Mouse (Mus musculus): ENCODE measurements around the gene Usp24.

Usp24 gene

DNA sequence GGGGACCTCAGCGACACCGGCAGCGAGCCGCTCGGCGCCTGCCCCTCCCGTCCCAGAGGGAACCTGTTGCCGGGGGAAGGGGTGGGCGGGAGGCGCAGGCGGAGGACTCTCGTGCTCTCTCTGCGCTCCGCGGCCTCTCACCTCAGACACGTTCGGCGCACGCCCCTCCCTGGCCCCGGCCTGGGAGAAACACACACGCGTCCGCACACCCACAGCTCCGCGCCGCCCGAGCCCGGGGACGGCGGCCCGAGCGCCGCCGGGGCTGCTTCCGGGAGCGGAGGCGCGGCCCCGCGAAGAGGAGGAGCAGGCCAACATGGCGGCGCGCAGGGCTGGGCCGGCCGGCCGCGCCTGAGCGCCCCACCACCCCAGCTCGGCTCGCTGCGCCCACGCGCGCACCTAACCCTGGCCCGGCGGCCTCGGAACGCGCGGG lies at the start of gene Usp24:
Usp24 (plus strand) TSS at position 293 of the 430 bp plus-strand sequence.
- DNase-seq (ENCODE audit: low spot score) = peak; percentile 51

DNA sequence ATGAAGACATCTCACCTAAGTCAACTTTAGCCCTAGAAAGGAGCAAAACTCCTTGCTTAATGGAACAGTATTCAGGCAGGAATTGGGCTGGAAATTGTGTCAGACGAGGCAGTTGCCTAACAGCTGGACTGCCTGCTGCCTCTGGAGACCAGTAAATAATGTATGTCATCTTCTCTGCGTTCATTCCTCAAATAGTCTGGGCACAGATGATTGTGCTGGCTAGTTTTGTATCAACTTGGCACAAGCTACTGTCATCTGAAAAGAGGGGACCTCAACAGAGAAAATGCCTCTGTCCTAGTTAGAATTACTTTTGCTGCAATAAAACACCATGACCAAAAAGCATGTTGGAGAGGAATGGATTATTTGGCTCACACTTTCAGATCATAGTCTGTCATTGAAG lies 39.1 kb upstream of the Usp24 start:
- DNase-seq (ENCODE audit: low spot score) = no peak

DNA sequence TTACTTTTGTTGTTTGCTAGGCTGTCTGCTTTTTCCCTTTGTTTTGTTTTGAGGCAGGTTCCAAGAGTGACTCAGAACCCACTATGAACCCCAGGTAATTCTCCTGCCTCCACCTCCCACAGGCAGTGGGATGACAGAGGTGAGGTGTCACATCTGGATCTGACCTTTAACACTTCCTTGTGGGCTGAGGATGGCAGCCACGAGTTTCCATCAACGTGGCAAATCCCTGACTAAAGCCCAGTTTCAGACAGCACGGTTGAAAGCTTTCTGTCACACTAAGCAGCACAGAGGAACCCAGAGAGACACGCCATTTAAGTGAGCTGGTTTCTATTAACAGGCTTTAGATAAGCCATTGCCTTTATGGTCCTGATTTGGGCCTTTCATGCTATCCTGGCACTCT lies 36.8 kb upstream of the Usp24 start:
- no peak for DNase-seq (ENCODE audit: low spot score)

DNA sequence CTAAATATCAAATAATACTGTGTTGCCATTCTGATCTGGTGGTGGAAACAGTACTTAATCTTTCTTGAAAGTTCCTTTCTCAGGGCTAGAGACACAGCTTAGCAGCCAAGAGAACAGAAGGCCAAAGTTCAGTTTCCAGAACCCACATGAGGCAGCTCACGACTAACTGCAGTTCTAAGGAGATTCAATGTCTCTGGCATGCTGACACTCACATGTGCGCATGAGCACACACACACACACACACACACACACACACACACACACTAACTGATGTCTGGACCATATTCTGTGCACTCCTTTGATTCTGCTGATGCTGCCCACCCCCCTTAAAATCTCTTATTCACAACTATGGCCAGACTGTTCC lies 34.9 kb upstream of the Usp24 start:
- no peak for DNase-seq (ENCODE audit: low spot score)

DNA sequence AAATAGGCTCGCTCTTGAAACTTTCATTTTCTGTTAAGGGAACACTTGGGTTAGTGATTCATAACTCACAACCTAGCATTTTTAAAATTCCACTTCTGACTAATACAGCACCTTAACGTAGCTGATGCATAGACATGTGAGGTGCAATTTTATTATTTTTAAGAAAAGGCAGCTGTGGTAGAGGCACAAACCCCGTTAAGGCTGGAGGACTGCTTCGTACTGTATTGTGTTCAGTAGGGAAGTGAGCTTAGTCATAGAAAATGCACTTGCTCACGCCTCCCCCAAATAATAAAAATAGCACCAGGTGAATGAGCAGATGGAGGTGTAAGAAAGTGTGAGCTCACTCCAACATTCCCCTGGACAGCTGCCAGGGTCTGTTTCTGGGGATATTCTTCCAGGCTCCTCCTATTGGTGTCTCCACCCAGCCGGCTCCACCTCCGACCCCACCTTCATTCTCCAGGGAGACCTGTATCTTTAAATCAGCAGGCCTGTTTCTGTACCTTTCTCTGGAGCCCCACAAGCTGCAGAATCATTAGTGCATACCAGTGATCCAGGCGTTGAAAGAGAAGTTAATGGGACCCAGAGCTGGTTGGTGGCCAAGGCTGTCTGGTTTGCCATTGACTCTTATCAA lies 34.4 kb upstream of the Usp24 start:
- no peak for DNase-seq (ENCODE audit: low spot score)

DNA sequence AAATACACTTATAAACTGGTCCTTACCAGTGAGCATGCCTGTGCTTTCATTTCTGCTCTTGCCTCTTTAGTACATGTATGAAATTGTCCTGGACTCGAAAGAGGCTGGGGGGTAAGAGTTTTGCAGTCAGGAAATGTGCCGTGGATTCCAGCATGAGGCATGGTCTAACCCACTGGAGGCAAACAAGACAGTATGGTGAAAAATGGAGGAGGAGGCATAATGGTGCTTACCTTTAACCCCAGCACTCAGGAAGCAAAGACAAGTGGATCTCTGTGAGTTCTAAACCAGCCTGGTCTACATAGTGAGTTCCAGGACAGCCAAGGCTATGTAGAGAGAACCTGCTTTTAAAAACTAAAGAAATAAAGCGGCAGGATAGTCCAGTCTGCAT lies 33.9 kb upstream of the Usp24 start:
- DNase-seq (ENCODE audit: low spot score) = no peak

DNA sequence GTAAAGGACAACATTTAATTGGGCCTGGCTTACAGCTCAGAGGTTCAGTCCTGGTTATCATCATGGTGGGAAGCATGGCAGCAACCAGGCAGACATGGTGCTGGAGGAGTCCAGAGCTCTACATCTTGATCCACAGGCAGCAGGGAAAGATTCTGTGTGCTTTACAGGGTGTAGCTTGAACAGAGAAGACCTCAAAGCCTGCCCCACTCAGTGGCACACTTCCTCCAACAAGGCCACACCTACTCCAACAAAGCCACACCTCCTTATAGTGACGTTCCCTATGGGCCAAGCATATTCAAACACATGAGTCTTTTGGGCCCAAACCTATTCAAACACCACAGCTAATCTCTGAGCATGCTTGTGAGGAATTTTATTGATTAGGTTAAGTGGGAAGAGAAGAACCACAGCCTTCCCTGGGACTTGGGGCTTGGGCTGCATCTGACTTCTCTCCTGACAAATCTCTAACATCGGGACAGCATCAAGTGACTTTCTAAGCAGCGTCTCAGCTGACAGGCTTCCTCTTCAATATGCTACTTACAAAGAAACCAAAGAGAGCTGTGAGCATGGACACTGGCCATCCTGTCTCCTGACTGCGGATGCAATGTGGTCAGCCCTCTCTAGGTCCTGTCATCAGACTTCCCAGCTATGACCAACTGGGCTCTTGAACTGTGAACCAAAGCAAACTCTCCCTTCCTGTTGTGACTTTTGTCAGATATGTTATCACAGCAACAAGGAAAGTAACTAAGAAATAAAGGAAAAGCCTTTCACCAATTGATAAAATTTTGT lies 28.9 kb upstream of the Usp24 start:
- no peak for DNase-seq (ENCODE audit: low spot score)

DNA sequence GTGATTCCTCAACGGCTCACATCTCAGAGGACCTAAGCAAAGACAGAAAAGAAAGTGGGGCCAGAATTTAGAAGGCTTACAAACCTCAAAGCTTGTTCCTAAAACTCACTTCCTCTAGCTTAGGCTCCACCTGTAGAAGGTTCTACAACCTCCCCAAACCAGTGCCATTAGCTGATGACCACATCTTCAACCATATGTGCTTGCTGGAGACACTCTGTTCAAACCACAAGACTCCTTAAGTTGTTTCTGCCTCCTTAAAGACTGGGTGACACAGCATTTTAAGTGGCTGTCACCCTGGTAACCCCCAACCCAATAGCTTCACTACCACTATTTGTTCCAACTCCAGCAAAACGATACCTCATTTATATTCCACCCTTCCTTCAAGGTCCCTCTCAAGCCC lies 25.8 kb upstream of the Usp24 start:
- no peak for DNase-seq (ENCODE audit: low spot score)

DNA sequence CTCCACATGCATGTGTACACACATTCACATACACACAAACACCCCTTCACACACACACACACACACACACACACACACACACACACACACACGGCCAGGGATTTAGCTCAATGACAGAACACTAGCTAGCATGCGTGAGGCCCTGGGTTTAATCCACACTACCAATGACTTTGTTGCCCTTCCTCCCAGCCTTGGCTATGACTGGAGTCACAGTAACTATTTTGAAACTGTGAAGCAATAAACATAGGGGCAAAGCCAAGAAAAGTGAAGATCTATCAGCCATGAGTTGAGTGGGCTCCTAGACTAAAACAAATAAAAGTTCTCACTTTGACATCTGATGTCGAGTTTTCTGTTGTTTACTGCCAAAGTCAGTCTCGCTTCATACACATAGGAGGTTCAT lies 23.2 kb upstream of the Usp24 start:
- no peak for DNase-seq (ENCODE audit: low spot score)

DNA sequence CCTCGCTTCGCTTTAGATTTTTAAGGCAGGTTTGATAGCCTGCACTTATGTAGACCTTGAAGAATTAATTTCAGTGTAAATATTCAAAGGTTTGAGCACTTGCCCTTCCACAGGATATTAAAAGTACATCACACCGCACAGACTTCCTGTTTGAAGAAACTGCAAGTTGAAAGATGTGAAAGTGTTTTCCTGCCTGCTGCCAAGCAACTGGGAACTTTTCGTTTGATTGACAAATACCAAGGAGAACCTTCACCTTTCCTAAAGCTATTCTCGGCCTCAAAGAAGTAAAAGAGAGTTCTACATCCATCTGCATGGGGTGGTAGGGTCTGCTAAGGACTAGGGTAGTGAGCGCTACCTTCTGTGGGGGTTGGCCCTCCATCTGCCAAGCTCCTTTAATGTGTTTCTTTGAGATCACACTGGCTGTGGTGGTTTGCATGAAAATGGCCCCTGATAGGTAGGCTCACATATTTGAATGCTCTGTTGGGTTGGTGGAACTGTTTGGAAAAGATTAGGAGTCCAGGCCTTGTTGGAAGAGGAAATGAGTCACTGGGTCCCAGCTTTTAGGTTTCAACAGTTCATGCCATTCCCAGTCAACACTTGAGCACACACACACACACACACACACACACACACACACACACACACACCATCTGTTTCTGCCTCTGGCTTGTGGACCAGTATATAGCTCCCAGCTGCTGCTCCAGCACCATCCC lies 22.5 kb upstream of the Usp24 start:
- DNase-seq (ENCODE audit: low spot score) = no peak

DNA sequence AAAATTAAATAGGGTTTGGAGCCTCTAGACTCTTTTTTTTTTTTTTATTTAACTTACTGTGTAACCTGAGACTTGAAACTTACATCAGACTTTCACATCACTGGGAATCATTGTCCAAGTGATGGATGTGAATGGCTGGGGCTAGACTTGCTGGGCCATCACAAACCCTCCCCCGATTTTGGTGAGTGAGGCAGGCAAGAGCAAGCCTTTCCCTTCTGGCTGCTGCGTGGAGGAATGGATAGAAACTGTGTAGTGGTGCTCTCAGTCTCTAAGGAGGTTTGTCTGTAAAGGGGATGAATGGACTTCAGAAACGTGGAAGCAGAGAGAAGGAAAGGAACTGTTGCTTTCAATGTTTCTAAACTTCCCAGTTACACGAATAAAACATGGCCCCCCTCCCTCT lies 20.3 kb upstream of the Usp24 start:
- DNase-seq (ENCODE audit: low spot score) = no peak

DNA sequence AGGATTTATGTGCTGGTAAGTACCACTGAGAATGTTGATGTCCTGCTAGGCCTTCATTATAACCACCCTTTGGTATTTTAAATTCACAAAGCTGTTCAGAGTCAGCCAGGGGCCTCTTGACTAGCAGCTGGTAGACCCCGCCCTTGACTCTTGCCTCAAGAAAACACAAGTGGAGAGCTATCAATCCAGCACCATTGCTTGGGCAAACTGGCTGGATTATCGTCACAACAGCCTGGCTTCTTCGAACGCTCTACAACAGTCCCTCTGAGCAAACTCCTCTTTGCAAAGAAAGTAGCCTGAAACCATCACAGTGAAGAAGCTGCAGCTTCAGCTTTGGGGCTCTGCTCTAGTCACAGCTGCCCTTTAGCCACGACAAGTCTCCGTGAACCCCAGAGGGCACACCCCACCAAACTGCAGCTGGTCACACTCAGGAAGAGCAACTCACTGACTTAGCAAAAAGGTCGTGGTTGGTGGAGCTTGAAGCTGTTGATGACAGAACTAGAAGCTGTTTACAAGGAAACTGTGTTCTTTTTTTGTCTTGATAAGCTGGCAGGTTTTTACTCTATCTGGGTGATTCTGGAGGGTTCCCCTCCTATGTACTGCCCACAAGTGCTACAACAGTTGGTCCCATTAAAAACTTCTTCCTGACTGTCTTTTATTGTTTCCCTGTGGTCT lies 19.5 kb upstream of the Usp24 start:
- DNase-seq (ENCODE audit: low spot score) = no peak

DNA sequence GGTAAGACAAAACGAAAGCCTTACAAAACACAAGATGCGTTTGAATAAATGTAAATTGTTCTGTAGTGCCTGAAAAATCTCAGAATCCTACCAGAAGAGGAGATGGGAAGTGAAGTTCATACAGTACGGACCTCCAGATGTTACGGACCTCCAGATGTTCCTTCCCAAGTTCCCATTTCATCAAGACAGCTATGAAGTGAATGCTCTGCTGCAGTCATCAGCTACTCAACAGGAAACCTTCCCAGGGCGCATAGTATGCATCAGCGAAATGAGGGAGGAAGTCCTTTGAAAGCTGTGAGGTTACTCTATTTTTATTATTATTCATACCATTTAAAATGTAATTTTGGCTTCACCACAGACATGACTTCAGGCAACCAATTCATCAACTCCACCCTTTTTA lies 14.7 kb upstream of the Usp24 start:
- no peak for DNase-seq (ENCODE audit: low spot score)

DNA sequence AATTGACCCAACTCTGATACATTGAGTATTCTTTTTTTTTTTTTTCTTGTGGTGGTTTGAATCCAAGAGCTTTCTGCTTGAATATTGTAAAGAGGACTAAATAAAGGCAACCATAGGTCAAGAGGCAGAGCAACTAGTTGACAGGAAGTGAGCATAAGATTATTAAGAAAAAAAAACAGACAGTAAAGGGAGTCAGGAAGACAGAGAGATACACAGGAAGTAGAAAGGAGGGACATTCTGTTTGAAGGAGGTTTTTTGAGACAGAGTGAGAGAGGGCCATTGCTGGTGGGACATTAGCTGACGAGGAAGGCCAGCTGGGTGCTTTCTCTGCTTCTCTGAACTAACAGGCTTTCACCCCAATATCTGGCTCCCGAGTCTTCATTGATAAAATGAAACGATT lies 7.9 kb upstream of the Usp24 start:
- no peak for DNase-seq (ENCODE audit: low spot score)

DNA sequence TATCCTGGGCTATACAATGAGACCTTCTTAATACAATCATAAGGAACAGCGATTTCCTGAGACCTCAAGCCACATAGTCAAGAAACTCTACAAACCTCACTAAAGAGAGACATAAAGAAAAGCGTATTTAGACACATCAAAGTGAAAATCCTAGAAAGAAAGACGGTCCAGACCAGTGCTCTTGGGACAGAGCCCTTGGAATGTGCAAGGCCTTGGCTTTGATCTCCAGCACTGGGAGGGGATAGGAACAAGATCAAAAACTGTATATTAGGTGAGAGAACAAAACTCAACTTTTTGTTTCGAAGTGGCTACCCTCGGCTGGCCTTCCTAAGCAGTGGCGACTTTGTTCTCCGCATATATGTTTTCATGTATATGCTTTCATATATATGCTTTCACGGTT lies 3.4 kb upstream of the Usp24 start:
- no peak for DNase-seq (ENCODE audit: low spot score)

DNA sequence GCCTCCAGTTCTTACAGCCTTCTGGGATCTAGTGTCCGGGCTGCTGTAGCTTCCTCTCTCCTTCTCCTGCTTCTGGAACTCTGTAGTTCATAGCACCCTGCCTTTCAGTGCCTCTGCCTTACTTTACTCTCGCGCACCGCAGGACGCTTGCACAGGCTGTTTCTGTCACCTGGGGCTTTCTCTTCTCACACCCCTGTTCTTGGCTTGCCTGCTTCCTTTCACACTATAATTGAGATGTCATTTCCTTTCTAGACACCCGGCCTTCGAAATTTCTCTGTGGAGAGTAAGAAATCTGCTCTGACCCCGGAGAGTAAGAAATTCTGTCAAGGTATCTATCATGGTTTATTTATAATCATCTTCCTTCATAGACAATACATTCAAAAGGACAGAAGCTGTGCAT lies 2.9 kb upstream of the Usp24 start:
- no peak for DNase-seq (ENCODE audit: low spot score)

DNA sequence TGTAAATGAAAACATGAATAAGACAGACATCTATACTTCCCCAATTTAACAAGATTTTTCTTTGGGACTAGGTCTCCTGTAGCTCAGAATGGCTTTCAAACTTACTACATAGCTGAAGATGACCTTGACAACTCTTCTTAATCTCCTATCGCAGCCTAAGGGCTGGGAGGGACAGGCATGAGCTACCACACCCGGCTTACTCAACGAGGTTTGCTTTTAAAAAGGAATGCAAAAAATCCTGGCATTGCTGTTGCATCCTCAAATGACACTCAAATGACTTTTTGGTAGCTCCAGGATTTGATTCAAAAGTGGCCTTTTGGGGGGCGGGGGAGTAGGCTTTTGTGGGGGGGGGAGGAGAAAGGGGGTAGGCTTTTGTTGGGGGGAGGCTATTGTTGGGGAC lies 2.1 kb upstream of the Usp24 start:
- DNase-seq (ENCODE audit: low spot score) = no peak

DNA sequence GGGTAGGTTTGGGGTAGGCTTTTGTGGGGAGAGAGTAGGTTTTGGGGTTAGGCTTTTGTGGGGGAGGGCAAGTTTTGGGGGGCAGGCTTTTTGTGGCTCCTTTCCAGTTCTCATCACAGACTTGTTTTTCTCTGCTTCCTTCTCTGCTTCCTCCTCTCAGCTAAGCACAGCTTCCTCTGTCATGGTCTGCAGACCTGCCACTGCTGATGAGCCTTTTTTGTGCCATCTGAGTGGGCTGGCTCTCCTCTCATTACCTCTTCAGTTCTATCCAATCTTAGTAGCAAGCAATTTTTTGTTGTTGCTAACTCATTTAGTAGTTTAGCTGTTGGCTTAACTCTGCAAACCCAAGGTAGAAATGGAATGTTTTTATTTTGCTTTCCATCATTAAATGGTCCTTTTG lies 1.7 kb upstream of the Usp24 start:
- no peak for DNase-seq (ENCODE audit: low spot score)

DNA sequence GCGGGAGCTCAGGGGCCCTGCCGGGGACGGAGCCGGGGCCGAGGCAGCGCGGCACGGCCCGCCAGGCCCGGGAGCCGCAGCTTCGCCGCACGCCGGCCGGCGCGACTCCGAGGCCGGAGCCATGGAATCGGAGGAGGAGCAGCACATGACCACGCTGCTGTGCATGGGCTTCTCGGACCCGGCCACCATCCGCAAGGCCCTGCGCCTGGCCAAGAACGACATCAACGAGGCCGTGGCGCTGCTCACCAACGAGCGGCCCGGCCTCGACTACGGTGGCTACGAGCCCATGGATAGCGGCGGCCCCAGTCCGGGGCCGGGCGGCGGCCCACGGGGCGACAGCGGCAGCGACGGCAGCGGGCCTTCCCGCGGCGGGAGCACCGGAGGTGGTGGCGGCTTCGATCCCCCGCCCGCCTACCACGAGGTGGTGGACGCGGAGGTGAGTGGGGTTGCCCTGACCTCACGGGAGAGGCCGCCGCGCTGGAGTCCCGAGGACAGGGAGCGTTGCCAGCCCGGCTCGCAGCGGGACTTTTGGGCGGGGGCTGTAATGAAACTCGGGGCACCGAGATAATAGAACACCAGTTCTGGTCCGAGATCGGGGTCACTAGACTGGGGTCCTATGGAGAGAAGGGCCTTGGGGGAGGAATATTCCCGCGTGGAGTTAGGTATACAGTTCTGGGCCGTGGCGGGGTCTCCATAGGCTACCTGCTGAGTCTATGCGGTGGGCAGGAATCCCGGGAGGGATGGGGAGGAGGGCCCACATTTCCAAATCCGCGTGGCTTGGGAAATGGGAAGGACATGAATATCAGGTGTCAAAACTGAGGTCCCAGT lies 552 bp downstream of the Usp24 start:
- DNase-seq (ENCODE audit: low spot score) = no peak

DNA sequence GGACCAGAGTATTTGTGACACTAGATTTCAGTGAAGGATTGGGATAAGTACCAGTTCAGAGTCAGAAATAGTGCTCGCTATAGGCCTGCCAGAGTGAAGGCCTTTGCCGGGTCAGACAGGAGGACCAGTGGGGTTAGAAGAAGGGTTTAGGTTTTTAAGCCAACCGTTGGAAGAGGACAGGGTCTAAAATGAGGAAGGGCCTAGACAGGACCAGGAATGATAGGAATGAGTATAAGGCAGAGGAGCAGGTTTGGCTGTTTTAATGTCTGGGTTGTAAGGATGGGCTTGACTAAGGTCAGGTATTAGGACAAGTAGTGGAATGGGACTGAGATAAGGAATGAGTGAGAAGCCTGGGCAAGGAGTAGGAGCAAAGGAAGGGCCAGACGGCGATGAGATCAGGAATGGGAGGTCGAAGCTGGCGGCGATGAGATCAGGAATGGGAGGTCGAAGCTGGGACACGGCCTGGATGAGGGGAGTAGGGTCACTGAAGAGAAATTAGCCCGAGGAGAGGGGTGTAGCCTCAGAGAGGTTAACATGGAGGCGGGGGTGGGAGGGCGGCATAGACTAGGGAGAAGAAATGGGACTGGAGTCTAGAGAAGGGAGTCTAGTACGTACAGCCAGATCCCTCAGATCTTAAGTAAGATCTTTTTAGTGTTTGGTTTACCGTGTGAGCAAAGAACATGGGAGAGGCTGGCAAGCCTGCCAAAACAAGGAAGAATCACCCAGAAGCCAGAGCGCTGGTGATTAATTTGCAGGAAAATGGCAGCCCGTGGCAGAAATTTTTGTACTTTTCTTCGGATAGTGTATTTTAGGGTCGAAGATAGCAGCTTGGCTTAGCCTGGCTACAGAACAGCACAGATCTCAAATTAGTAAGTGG lies 1.4 kb downstream of the Usp24 start:
- DNase-seq (ENCODE audit: low spot score) = no peak

DNA sequence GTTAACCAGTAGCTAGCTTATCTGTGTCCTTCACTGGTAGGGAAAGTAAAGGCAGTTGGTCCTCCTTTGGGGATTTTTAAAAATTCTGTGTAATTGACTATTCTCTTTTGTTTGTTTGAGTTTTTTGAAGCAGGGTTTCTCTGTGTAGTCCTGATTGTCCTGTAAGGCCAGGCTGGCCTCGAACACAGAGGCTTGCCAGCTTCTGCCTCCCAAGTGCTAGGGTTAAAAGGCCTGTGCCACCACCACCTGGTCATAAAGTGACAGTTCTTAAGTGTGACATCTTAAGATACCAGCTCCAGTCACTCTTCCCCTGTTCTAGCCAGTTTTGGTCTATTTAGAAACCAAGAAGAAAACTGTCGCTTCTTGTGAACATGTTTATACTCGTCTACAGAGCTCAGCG lies 2.2 kb downstream of the Usp24 start:
- no peak for DNase-seq (ENCODE audit: low spot score)

All from ovary, adult 18-20 months (tissue).